Mouse (Mus musculus): ENCODE measurements around the gene Plk1. TPM values are rescaled to one million over a fixed set of nuclear protein-coding genes. Genes with fewer than 3 reads are reported as not detected.

Gene Plk1
- total RNA-seq, 1 experiment, result 73.8 TPM

DNA sequence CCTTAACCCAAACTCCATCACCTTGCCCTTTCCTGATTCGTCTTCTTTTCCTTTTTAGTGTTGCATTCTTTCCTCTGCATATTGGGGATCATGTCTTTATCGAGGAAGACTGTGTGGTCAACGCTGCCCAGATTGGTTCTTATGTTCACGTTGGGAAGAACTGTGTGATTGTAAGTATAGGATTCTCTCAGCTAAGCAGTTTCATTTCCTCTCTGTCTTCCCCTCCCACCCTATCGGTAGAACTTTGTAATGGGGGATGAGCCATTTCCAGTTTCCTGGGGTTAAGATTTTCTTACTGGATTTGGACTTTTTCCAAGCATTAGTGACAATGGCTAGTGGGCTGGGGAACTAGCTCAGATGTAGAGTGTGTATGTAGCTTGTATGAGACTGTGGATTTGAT lies 21.0 kb upstream of the Plk1 start:
- Histone ChIP-seq H3K9ac (ENCODE audit: insufficient read depth, low read depth, low read length, poor library complexity, severe bottlenecking) (no peak overlapping the region), H3K9me3 (ENCODE audit: control insufficient read depth, insufficient read depth, low read depth, low read length) (no peaks in the 10 kb centered on the region), H3K4me1 (ENCODE audit: control insufficient read depth in 2 of 2, insufficient read depth in 2 of 2, low read length in 2 of 2, poor library complexity in 1 of 2) (no peaks in the 10 kb centered on the region), H3K36me3 (ENCODE audit: control insufficient read depth, insufficient read depth, low read length, poor library complexity, severe bottlenecking) (peaks cover 8% of the 10 kb centered on the region), H3K27ac (ENCODE audit: insufficient read depth, low read depth, low read length, poor library complexity, severe bottlenecking) (no peak overlapping the region), H3K4me3 (ENCODE audit: insufficient read depth in 1 of 2, low read depth in 1 of 2, low read length in 2 of 2, poor library complexity in 1 of 2, severe bottlenecking in 1 of 2) (no peak overlapping the region)
- in situ Hi-C loops (cut with MboI; ENCODE audit: low sequenced_read_pairs in 2 of 2, unreplicated experiment in 2 of 2), result no loop called here
- TF ChIP-seq MAFK (IDR thresholded peaks at IDR 0.05; ENCODE audit: insufficient read depth, low read depth, low read length) (no peak), CHD2 (IDR thresholded peaks at IDR 0.05; ENCODE audit: low read depth, low read length) (no peak), ZNF384 (IDR thresholded peaks at IDR 0.05; ENCODE audit: low read depth, low read length) (no peak), ZC3H11A (IDR thresholded peaks at IDR 0.05; ENCODE audit: borderline replicate concordance, low read depth, low read length) (no peak), HCFC1 (IDR thresholded peaks at IDR 0.05; ENCODE audit: borderline replicate concordance, insufficient read depth, low read length) (no peak)
- DNase-seq (ENCODE audit: low read depth, low spot score), result no peak

DNA sequence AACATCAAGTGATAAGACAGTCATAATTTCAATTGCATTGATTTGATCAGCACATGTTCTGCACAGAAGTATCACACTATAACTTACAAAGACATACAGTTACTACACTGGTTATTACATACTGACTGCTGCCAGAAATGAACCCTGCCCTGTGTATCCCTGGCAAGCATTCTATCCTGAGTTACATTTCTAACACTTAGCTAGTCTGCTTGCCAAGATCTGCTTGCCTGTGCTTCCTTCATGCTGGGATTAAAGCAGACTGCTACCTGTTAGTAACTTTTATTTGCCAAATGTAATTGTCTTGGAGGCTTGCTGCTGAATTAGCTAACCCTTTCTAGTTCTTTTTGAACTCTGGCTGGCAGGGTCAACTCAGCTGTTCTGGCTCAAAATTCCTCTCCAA lies 18.2 kb upstream of the Plk1 start:
- no peak overlapping the region for H3K4me3 ChIP-seq (ENCODE audit: insufficient read depth in 1 of 2, low read depth in 1 of 2, low read length in 2 of 2, poor library complexity in 1 of 2, severe bottlenecking in 1 of 2)
- no peak overlapping the region for H3K9ac ChIP-seq (ENCODE audit: insufficient read depth, low read depth, low read length, poor library complexity, severe bottlenecking)
- no peak for DNase-seq (ENCODE audit: low read depth, low spot score)
- H3K9me3 ChIP-seq (ENCODE audit: control insufficient read depth, insufficient read depth, low read depth, low read length), result no peaks in the 10 kb centered on the region
- peaks cover 9% of the 10 kb centered on the region for H3K36me3 ChIP-seq (ENCODE audit: control insufficient read depth, insufficient read depth, low read length, poor library complexity, severe bottlenecking)
- no peaks in the 10 kb centered on the region for H3K4me1 ChIP-seq (ENCODE audit: control insufficient read depth in 2 of 2, insufficient read depth in 2 of 2, low read length in 2 of 2, poor library complexity in 1 of 2)
- TF ChIP-seq HCFC1 (IDR thresholded peaks at IDR 0.05; ENCODE audit: borderline replicate concordance, insufficient read depth, low read length) (no peak), ZC3H11A (IDR thresholded peaks at IDR 0.05; ENCODE audit: borderline replicate concordance, low read depth, low read length) (no peak), CHD2 (IDR thresholded peaks at IDR 0.05; ENCODE audit: low read depth, low read length) (no peak), MAFK (IDR thresholded peaks at IDR 0.05; ENCODE audit: insufficient read depth, low read depth, low read length) (no peak), ZNF384 (IDR thresholded peaks at IDR 0.05; ENCODE audit: low read depth, low read length) (no peak)
- H3K27ac ChIP-seq (ENCODE audit: insufficient read depth, low read depth, low read length, poor library complexity, severe bottlenecking), result no peak overlapping the region
- in situ Hi-C loops (cut with MboI; ENCODE audit: low sequenced_read_pairs in 2 of 2, unreplicated experiment in 2 of 2), result no loop called here

DNA sequence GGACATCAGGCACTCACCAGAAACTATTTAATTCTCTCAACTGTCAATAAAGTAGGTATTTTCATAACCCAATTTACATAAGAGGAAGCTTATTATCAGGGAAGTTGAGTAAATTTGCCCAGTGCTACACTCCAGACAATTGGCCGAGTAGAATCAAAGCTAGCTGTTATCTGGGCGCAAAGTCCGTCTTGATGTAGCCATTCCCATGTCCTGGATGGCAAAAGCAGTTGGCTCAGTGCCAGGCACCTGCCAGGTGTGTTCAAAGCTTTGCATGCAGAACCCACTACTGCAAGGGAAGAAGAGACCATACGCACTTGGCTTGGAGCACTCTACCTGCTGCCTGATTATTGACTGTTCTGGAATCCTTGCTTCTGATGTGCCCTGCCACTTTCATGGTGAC lies 6.8 kb upstream of the Plk1 start:
- TF ChIP-seq MAFK (IDR thresholded peaks at IDR 0.05; ENCODE audit: insufficient read depth, low read depth, low read length) (no peak), ZC3H11A (IDR thresholded peaks at IDR 0.05; ENCODE audit: borderline replicate concordance, low read depth, low read length) (no peak), ZNF384 (IDR thresholded peaks at IDR 0.05; ENCODE audit: low read depth, low read length) (no peak)
- in situ Hi-C loops (cut with MboI; ENCODE audit: low sequenced_read_pairs in 2 of 2, unreplicated experiment in 2 of 2), result no loop called here
- no peak for DNase-seq (ENCODE audit: low read depth, low spot score)

DNA sequence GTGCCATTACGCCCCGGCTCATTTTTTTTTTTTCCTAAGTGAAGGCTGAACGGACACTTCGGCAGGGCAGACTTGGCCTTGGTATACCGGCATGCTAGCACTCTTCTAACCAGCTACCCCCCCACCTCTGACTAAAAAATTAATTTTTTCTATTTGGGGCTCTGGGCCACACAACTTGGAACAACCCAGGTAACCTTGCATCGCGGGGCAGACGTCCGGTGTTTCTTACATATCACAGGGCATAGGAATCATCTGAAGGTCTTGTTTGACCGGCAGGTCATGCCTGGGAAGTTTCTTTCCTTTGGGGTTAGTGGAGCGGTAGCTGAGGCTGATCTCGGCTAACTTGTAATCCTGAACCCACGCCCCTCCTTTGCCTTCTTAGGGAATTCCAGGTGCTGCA lies 751 bp upstream of the Plk1 start:
- Histone ChIP-seq H3K4me3 (ENCODE audit: insufficient read depth in 1 of 2, low read depth in 1 of 2, low read length in 2 of 2, poor library complexity in 1 of 2, severe bottlenecking in 1 of 2) (peak overlapping the region; percentile 90 to 95), H3K9me3 (ENCODE audit: control insufficient read depth, insufficient read depth, low read depth, low read length) (no peaks in the 10 kb centered on the region), H3K9ac (ENCODE audit: insufficient read depth, low read depth, low read length, poor library complexity, severe bottlenecking) (peak overlapping the region; percentile 87), H3K36me3 (ENCODE audit: control insufficient read depth, insufficient read depth, low read length, poor library complexity, severe bottlenecking) (peaks cover 32% of the 10 kb centered on the region), H3K27ac (ENCODE audit: insufficient read depth, low read depth, low read length, poor library complexity, severe bottlenecking) (peak overlapping the region; percentile 83), H3K4me1 (ENCODE audit: control insufficient read depth in 2 of 2, insufficient read depth in 2 of 2, low read length in 2 of 2, poor library complexity in 1 of 2) (peaks cover 2 to 24% of the 10 kb centered on the region in 2 experiments; a peak in 2 of 4 replicates)
- TF ChIP-seq CHD2 (IDR thresholded peaks at IDR 0.05; ENCODE audit: low read depth, low read length) (no peak), ZNF384 (IDR thresholded peaks at IDR 0.05; ENCODE audit: low read depth, low read length) (no peak), MAFK (IDR thresholded peaks at IDR 0.05; ENCODE audit: insufficient read depth, low read depth, low read length) (no peak), HCFC1 (IDR thresholded peaks at IDR 0.05; ENCODE audit: borderline replicate concordance, insufficient read depth, low read length) (no peak), ZC3H11A (IDR thresholded peaks at IDR 0.05; ENCODE audit: borderline replicate concordance, low read depth, low read length) (no peak)
- no peak for DNase-seq (ENCODE audit: low read depth, low spot score)
- in situ Hi-C loops (cut with MboI; ENCODE audit: low sequenced_read_pairs in 2 of 2, unreplicated experiment in 2 of 2), result no loop called here

More for the DNA sequence above, 6.8 kb upstream of the Plk1 start:
- no peak overlapping the region for H3K9ac ChIP-seq (ENCODE audit: insufficient read depth, low read depth, low read length, poor library complexity, severe bottlenecking)
- no peak overlapping the region for H3K4me3 ChIP-seq (ENCODE audit: insufficient read depth in 1 of 2, low read depth in 1 of 2, low read length in 2 of 2, poor library complexity in 1 of 2, severe bottlenecking in 1 of 2)
- H3K36me3 ChIP-seq (ENCODE audit: control insufficient read depth, insufficient read depth, low read length, poor library complexity, severe bottlenecking), result peaks cover 9% of the 10 kb centered on the region
- no peak overlapping the region for H3K27ac ChIP-seq (ENCODE audit: insufficient read depth, low read depth, low read length, poor library complexity, severe bottlenecking)
- H3K4me1 ChIP-seq (ENCODE audit: control insufficient read depth in 2 of 2, insufficient read depth in 2 of 2, low read length in 2 of 2, poor library complexity in 1 of 2), result peaks cover 0 to 3% of the 10 kb centered on the region in 2 experiments; a peak in 1 of 4 replicates
- no peaks in the 10 kb centered on the region for H3K9me3 ChIP-seq (ENCODE audit: control insufficient read depth, insufficient read depth, low read depth, low read length)

DNA sequence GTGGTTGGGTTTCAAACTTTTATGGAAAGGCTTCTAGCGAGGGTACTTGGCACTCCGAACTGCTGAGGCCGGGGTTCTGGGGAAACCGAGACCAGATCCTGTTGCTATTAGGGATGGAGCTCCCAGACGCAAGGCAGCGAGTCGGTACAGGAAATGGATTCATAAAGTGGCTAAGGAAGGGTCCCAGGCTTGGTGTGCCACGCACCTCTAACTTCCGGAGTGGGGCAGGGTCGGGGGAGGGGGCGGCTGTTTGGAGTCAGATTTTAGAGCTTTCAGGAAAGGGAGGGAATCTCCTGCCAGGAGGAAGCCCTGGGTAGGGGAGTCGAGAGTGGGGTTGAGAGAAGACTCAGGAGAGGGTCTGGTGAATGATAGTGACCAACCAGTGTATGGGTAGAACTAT lies 798 bp downstream of the Plk1 start:
- no peak for TF ChIP-seq CHD2 (IDR thresholded peaks at IDR 0.05; ENCODE audit: low read depth, low read length)
- TF ChIP-seq MAFK (IDR thresholded peaks at IDR 0.05; ENCODE audit: insufficient read depth, low read depth, low read length), result no peak
- TF ChIP-seq HCFC1 (IDR thresholded peaks at IDR 0.05; ENCODE audit: borderline replicate concordance, insufficient read depth, low read length), result no peak
- no peak for TF ChIP-seq ZC3H11A (IDR thresholded peaks at IDR 0.05; ENCODE audit: borderline replicate concordance, low read depth, low read length)
- no peak for TF ChIP-seq ZNF384 (IDR thresholded peaks at IDR 0.05; ENCODE audit: low read depth, low read length)
- peaks cover 44% of the 10 kb centered on the region for H3K36me3 ChIP-seq (ENCODE audit: control insufficient read depth, insufficient read depth, low read length, poor library complexity, severe bottlenecking)
- DNase-seq (ENCODE audit: low read depth, low spot score), result no peak
- no peaks in the 10 kb centered on the region for H3K9me3 ChIP-seq (ENCODE audit: control insufficient read depth, insufficient read depth, low read depth, low read length)
- peaks cover 2 to 24% of the 10 kb centered on the region in 2 experiments; a peak in 2 of 4 replicates for H3K4me1 ChIP-seq (ENCODE audit: control insufficient read depth in 2 of 2, insufficient read depth in 2 of 2, low read length in 2 of 2, poor library complexity in 1 of 2)
- peak overlapping the region; percentile 57; the same call in 1 of the 2 replicates for H3K27ac ChIP-seq (ENCODE audit: insufficient read depth, low read depth, low read length, poor library complexity, severe bottlenecking)
- H3K4me3 ChIP-seq (ENCODE audit: insufficient read depth in 1 of 2, low read depth in 1 of 2, low read length in 2 of 2, poor library complexity in 1 of 2, severe bottlenecking in 1 of 2), result peak overlapping the region; percentile 90 to 95
- in situ Hi-C loops (cut with MboI; ENCODE audit: low sequenced_read_pairs in 2 of 2, unreplicated experiment in 2 of 2), result no loop called here
- peak overlapping the region; percentile 93 for H3K9ac ChIP-seq (ENCODE audit: insufficient read depth, low read depth, low read length, poor library complexity, severe bottlenecking)

All from ES-E14 (cell line).